Mouse (Mus musculus) intestine, embryonic 14.5 days (tissue): ENCODE measurements around the gene Itfg2. TPM values are rescaled to one million over a fixed set of nuclear protein-coding genes. Genes with fewer than 3 reads are reported as not detected.
A peak's percentile ranks its signal among the peaks of the same experiment; 100 is the strongest.

Experiments
- ATAC-seq: fragments of 200-750 bp; cut with Nextera tagmentation; replicated peaks from 2 replicates; pipeline ENCODE4 v1.8.0; 2017; ENCODE audit warnings: low read depth, moderate number of reproducible peaks, moderate TSS enrichment, moderate library complexity; ENCODE audit not compliant: low FRiP score, low TSS enrichment
- DNase-seq: peaks from one replicate; pipeline ENCODE4 v3.0.0-alpha.2; 2018; ENCODE audit warnings: low spot score
- H3K27ac ChIP-seq: fragments of 300-500 bp; sonication (generic); 2 replicates; pipeline ENCODE4 v1.5.1; 2014; ENCODE audit warnings: low read depth, mild to moderate bottlenecking, control low read depth
- H3K27me3 ChIP-seq: fragments of 300-500 bp; sonication (generic); replicated peaks from 2 replicates; pipeline ENCODE4 v1.6.1; 2014; ENCODE audit warnings: low read length, control low read depth; ENCODE audit not compliant: control insufficient read depth, insufficient read depth
- H3K36me3 ChIP-seq: fragments of 300-500 bp; sonication (generic); 2 replicates; pipeline ENCODE4 v1.6.1; 2014; ENCODE audit warnings: low read length, control low read depth; ENCODE audit not compliant: control insufficient read depth, insufficient read depth
- H3K4me1 ChIP-seq: fragments of 300-500 bp; sonication (generic); replicated peaks from 2 replicates; pipeline ENCODE4 v1.6.1; 2014; ENCODE audit warnings: low read length, control low read depth, mixed read lengths; ENCODE audit not compliant: control insufficient read depth, insufficient read depth
- H3K4me2 ChIP-seq: fragments of 300-500 bp; sonication (generic); 2 replicates; pipeline ENCODE4 v1.6.1; 2014; ENCODE audit warnings: low read length
- H3K4me3 ChIP-seq: fragments of 300-500 bp; sonication (generic); 2 replicates; pipeline ENCODE4 v1.5.1; 2014; ENCODE audit warnings: low read depth, low read length, control low read depth, mixed read lengths
- H3K9ac ChIP-seq: fragments of 300-500 bp; sonication (generic); 2 replicates; pipeline ENCODE4 v1.6.1; 2014; ENCODE audit warnings: mild to moderate bottlenecking, low read length
- H3K9me3 ChIP-seq: fragments of 300-500 bp; sonication (generic); 2 replicates; pipeline ENCODE4 v1.6.1; 2016; ENCODE audit warnings: low read length, control low read depth; ENCODE audit not compliant: control insufficient read depth
- WGBS: fragments of 180-500 bp; shearing (Covaris S2); extraction: QIAGEN DNeasy Blood & Tissue Kit; methylation state at CpG from one replicate; pipeline ENCODE4 v1.1.7; 2014; 5-methylcytosine and 5-hydroxymethylcytosine counted together
- polyA plus RNA-seq: library from polyadenylated mRNA; unstranded; fragments of >200 nt; fragmentation: Nextera tagmentation; extraction: Ambion mirVana; gene quantifications from 2 replicates; pipeline ENCODE4 v1.2.1, GENCODE M21; 2014

The Itfg2 gene
- polyA plus RNA-seq, 1 experiment from 2014 or later: 35.9 TPM

DNA sequence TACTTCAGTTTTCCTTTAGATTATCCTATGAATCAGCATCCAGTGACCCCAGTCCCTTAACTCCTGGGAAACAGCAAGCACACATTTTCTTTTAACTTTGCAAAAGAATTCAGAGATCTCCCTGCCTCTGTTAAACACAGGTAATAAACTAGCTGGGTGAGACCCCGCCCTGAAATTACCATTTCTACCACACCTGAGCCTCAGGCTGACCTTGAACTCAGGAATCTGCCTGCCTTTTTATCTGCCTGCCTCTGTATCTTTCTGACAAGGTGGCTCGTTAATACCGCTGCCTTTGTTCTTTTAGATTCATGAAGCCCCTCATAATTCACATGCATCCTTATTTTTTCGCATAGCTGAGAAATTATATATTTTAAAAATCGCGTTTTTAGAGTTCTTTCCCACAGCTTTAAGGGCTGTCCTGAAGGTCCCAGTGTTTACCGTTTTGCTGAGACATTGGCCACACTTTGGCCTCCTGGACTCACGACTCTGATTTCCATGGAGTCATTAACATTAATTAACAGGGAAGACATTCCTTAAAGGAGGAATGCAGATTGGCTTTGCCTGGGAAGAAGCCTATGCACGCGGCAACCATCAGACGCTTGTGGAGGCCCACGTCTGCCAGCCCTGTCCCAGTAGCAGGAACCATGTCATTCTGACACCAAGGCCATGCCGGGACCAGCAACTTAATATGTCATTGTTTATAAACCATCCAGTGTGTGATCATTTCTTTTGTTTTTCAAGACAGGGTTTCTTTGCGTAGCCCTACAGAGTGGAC is 36.2 kb upstream of the Itfg2 start:
- Histone ChIP-seq H3K9ac (no peak overlapping the region), H3K27ac (no peak overlapping the region), H3K9me3 (no peaks in the 10 kb centered on the region), H3K36me3 (no peaks in the 10 kb centered on the region), H3K4me1 (no peaks in the 10 kb centered on the region), H3K4me2 (no peak overlapping the region), H3K4me3 (no peak overlapping the region), H3K27me3 (no peaks in the 10 kb centered on the region)
- DNase-seq (no peak), ATAC-seq (no peak)
- WGBS: 79% methylated on average over 14 of the region's 14 CpGs

- Histone ChIP-seq H3K9me3 (no peaks in the 10 kb centered on the region), H3K27ac (no peak overlapping the region), H3K9ac (no peak overlapping the region), H3K4me1 (no peaks in the 10 kb centered on the region), H3K27me3 (no peaks in the 10 kb centered on the region), H3K4me3 (no peak overlapping the region), H3K36me3 (no peaks in the 10 kb centered on the region), H3K4me2 (no peak overlapping the region)
- no peak for DNase-seq
- WGBS: 43% methylated on average over 2 of the region's 2 CpGs
- no peak for ATAC-seq
Observed at GRCm38 (mm10) chr6:128460321-128460720, 35.6 kb upstream of the Itfg2 start.

GRCm38 (mm10) chr6:128457186-128457585 is 32.5 kb upstream of the Itfg2 start:
- no peaks in the 10 kb centered on the region for H3K36me3 ChIP-seq
- no peaks in the 10 kb centered on the region for H3K9me3 ChIP-seq
- no peak overlapping the region for H3K4me3 ChIP-seq
- H3K4me1 ChIP-seq: no peaks in the 10 kb centered on the region
- H3K27me3 ChIP-seq: no peaks in the 10 kb centered on the region
- no peak overlapping the region for H3K4me2 ChIP-seq
- WGBS: 78% methylated on average over 5 of the region's 5 CpGs
- H3K27ac ChIP-seq: no peak overlapping the region
- DNase-seq: no peak
- no peak for ATAC-seq
- no peak overlapping the region for H3K9ac ChIP-seq

GRCm38 (mm10) chr6:128455835-128456605 is 31.3 kb upstream of the Itfg2 start:
- Histone ChIP-seq H3K4me2 (no peak overlapping the region), H3K9ac (no peak overlapping the region), H3K4me3 (no peak overlapping the region), H3K4me1 (no peaks in the 10 kb centered on the region), H3K27me3 (no peaks in the 10 kb centered on the region), H3K9me3 (no peaks in the 10 kb centered on the region), H3K36me3 (no peaks in the 10 kb centered on the region), H3K27ac (no peak overlapping the region)
- 74% methylated on average over 12 of the region's 12 CpGs for WGBS
- ATAC-seq (no peak), DNase-seq (no peak)

- WGBS: 96% methylated on average over 5 of the region's 5 CpGs
- no peak overlapping the region for H3K27ac ChIP-seq
- H3K9me3 ChIP-seq: no peaks in the 10 kb centered on the region
- DNase-seq: no peak
- no peaks in the 10 kb centered on the region for H3K36me3 ChIP-seq
- H3K27me3 ChIP-seq: no peaks in the 10 kb centered on the region
- no peak overlapping the region for H3K4me3 ChIP-seq
- ATAC-seq: no peak
- no peak overlapping the region for H3K9ac ChIP-seq
- no peaks in the 10 kb centered on the region for H3K4me1 ChIP-seq
- H3K4me2 ChIP-seq: no peak overlapping the region
Observed at GRCm38 (mm10) chr6:128447063-128447462, 22.3 kb upstream of the Itfg2 start.

- no peaks in the 10 kb centered on the region for H3K36me3 ChIP-seq
- H3K4me2 ChIP-seq: peak overlapping the region; percentile 31
- H3K4me1 ChIP-seq: no peaks in the 10 kb centered on the region
- H3K9ac ChIP-seq: no peak overlapping the region
- DNase-seq: no peak
- no peaks in the 10 kb centered on the region for H3K27me3 ChIP-seq
- no peaks in the 10 kb centered on the region for H3K9me3 ChIP-seq
- no peak overlapping the region for H3K27ac ChIP-seq
- H3K4me3 ChIP-seq: no peak overlapping the region
- WGBS: 15% methylated on average over 14 of the region's 14 CpGs
- peak; percentile 77 for ATAC-seq
Observed at GRCm38 (mm10) chr6:128445761-128446535, 21.2 kb upstream of the Itfg2 start.

- DNase-seq (no peak), ATAC-seq (no peak)
- Histone ChIP-seq H3K4me1 (peaks cover 17% of the 10 kb centered on the region), H3K36me3 (peaks cover 12% of the 10 kb centered on the region), H3K4me2 (no peak overlapping the region), H3K27ac (no peak overlapping the region), H3K4me3 (no peak overlapping the region), H3K9ac (no peak overlapping the region), H3K27me3 (no peaks in the 10 kb centered on the region), H3K9me3 (no peaks in the 10 kb centered on the region)
- 92% methylated on average over 2 of the region's 2 CpGs for WGBS
Observed at GRCm38 (mm10) chr6:128440238-128440637, 15.5 kb upstream of the Itfg2 start.

GRCm38 (mm10) chr6:128438871-128439341 is 14.2 kb upstream of the Itfg2 start:
- Histone ChIP-seq H3K4me3 (peak overlapping the region; percentile 98), H3K4me2 (peak overlapping the region; percentile 60), H3K9me3 (no peaks in the 10 kb centered on the region), H3K4me1 (peaks cover 17% of the 10 kb centered on the region), H3K27me3 (no peaks in the 10 kb centered on the region), H3K36me3 (peaks cover 26% of the 10 kb centered on the region), H3K9ac (peak overlapping the region; percentile 97), H3K27ac (peak overlapping the region; percentile 93)
- peak; percentile 45 for ATAC-seq
- no peak for DNase-seq
- WGBS: 20% methylated on average over 17 of the region's 18 CpGs
